Mouse (Mus musculus): ENCODE results near the gene Mief1. TPM values are rescaled to one million over a fixed set of nuclear protein-coding genes. Genes with fewer than 3 reads are reported as not detected.

The Mief1 gene
- polyA plus RNA-seq, 1 experiment from 2014 or later: 26.8 TPM

DNA sequence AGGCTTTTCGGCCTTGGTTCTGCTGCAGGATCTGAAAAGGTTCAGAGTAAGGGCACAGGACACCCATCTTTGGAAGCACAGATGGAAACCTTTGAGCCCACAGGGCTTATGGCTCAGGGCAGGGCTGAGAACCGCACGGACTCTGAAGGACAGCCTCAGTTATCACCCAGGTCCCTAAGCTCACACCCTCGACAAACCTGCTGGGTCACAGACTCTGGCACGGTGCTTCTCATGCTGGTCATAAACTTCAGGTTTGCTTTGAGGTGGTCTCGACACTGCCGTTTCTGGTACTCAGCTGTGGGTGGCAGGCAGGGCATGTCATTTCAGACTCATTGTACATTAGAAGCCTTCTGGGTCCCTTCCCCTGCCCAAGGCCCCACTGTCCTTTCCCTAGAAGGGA is 27.3 kb downstream of the Mief1 start:
- H3K4me2 ChIP-seq: no peak overlapping the region
- no peak overlapping the region for H3K9ac ChIP-seq (ENCODE audit: low read depth, low read length)
- peaks cover 14% of the 10 kb centered on the region for H3K36me3 ChIP-seq (ENCODE audit: control insufficient read depth, insufficient read depth, low read length)
- H3K27ac ChIP-seq (ENCODE audit: low read depth, low read length): no peak overlapping the region
- no peak overlapping the region for H3K4me3 ChIP-seq (ENCODE audit: low read depth, low read length)
- 79% methylated on average over 7 of the region's 7 CpGs for WGBS (ENCODE audit: insufficient replicate concordance)
- peaks cover 24% of the 10 kb centered on the region for H3K4me1 ChIP-seq (ENCODE audit: control insufficient read depth, insufficient read depth, low read length)
- ATAC-seq (replicated peaks; ENCODE audit: insufficient number of reproducible peaks, low FRiP score, low TSS enrichment): no peak
- no peaks in the 10 kb centered on the region for H3K9me3 ChIP-seq (replicated peaks; ENCODE audit: control insufficient read depth, low read length)
- H3K27me3 ChIP-seq (ENCODE audit: control insufficient read depth, insufficient read depth, low read length): no peaks in the 10 kb centered on the region

DNA sequence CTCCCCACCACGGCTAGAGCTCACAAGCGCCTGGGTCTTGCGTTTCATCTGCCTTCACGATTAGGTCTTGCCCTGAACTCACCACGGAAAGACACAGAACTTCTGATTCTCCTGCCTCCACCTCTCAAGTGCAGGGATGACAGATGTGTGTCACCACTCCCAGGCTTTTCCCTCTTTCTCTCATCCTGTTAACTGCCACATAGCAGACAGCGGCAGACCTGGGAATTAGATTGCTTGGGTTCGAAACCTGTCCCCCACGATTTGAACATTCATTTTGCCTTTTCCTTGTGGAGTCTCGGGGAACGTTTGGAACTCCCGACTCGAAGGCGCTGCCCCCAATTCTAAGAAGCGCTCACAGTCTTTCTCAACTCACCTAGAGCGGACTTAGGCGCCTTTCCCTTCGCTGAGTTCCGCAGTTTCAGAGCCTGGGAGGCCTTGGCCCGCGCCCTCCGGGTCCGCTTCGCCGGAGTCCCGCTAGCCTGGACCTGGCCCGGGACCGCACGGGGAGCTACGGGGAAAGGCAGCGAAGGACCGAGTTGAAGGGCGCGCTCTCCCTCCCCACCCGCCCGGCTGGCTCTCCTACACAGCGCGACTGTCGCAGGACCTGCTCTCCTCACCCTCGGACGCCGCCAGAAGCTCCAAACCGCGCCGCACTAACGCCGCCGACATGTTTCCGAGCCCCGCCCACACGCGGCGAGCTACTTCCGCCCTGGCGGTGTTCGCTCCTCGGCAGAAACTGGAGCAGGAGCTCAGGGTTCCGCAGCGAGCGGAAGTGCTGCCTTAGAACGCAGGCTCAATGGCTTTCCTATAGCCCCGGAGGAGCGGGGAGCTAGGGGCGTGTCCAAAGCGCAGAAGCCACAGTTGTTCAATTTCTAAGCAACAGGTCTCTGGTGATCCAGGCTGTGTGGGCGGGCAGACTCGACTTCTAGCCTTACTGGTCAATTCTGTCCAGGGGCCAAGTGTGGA is 30.1 kb downstream of the Mief1 start, which contains the start of gene Rps19bp1:
TSS of gene Rps19bp1 (minus strand) at position 706 of the 966 bp plus-strand sequence.
- Histone ChIP-seq H3K9ac (ENCODE audit: low read depth, low read length) (peak within 1 kb of the TSS; percentile 87), H3K4me1 (ENCODE audit: control insufficient read depth, insufficient read depth, low read length) (peaks cover 9% of the 10 kb centered on the region), H3K4me3 (ENCODE audit: low read depth, low read length) (peak within 1 kb of the TSS; percentile 96), H3K36me3 (ENCODE audit: control insufficient read depth, insufficient read depth, low read length) (no peaks in the 10 kb centered on the region), H3K4me2 (peak within 1 kb of the TSS; percentile 90), H3K27me3 (ENCODE audit: control insufficient read depth, insufficient read depth, low read length) (no peaks in the 10 kb centered on the region), H3K27ac (ENCODE audit: low read depth, low read length) (peak within 1 kb of the TSS; percentile 63), H3K9me3 (replicated peaks; ENCODE audit: control insufficient read depth, low read length) (no peaks in the 10 kb centered on the region)
- 1% methylated on average over 64 of the region's 66 CpGs for WGBS (ENCODE audit: insufficient replicate concordance)
- peak; percentile 80 for ATAC-seq (replicated peaks; ENCODE audit: insufficient number of reproducible peaks, low FRiP score, low TSS enrichment)

GRCm38 (mm10) chr15:80266281-80266680 is 32.5 kb downstream of the Mief1 start:
- ATAC-seq (replicated peaks; ENCODE audit: insufficient number of reproducible peaks, low FRiP score, low TSS enrichment): no peak
- H3K36me3 ChIP-seq (ENCODE audit: control insufficient read depth, insufficient read depth, low read length): no peaks in the 10 kb centered on the region
- 1% methylated on average over 2 of the region's 2 CpGs for WGBS (ENCODE audit: insufficient replicate concordance)

DNA sequence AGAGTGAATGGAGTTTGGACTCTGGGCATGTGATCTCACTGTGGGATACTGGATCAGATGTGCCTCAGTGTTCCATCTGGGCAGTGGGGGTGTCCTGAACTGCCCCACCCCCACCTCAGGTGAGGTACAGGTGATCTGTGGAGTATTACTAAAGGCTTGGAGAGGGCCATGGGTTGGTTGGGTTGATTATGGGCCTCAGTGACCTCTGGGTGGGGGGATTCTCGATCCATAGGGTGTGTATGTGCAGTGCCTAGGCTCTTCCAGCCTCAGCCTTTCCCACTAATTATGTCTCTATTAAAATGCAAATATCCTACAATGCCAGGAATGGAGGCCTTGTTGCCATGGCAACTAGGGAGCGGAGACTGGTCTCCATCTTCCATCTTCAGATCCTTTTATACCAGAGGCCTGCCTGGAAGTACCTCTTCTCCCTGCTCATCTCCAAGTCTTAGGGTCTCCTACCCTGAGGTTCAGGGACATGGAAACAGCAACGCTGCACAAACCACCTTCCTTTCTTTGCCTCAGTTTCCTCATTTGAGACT is 38.1 kb downstream of the Mief1 start:
- Histone ChIP-seq H3K4me3 (ENCODE audit: low read depth, low read length) (no peak overlapping the region), H3K27ac (ENCODE audit: low read depth, low read length) (no peak overlapping the region), H3K27me3 (ENCODE audit: control insufficient read depth, insufficient read depth, low read length) (0 out of 2 replicates have a peak, but pooled peaks cover 14% of the 10 kb centered on the region), H3K4me1 (ENCODE audit: control insufficient read depth, insufficient read depth, low read length) (no peaks in the 10 kb centered on the region), H3K4me2 (no peak overlapping the region), H3K36me3 (ENCODE audit: control insufficient read depth, insufficient read depth, low read length) (no peaks in the 10 kb centered on the region), H3K9ac (ENCODE audit: low read depth, low read length) (no peak overlapping the region), H3K9me3 (replicated peaks; ENCODE audit: control insufficient read depth, low read length) (no peaks in the 10 kb centered on the region)
- WGBS (ENCODE audit: insufficient replicate concordance): 67% methylated on average over 3 of the region's 3 CpGs
- ATAC-seq (replicated peaks; ENCODE audit: insufficient number of reproducible peaks, low FRiP score, low TSS enrichment): no peak

More at GRCm38 (mm10) chr15:80266281-80266680, 32.5 kb downstream of the Mief1 start:
- Histone ChIP-seq H3K4me3 (ENCODE audit: low read depth, low read length) (no peak overlapping the region), H3K9ac (ENCODE audit: low read depth, low read length) (no peak overlapping the region), H3K4me2 (no peak overlapping the region), H3K4me1 (ENCODE audit: control insufficient read depth, insufficient read depth, low read length) (peaks cover 9% of the 10 kb centered on the region), H3K27ac (ENCODE audit: low read depth, low read length) (no peak overlapping the region), H3K27me3 (ENCODE audit: control insufficient read depth, insufficient read depth, low read length) (no peaks in the 10 kb centered on the region), H3K9me3 (replicated peaks; ENCODE audit: control insufficient read depth, low read length) (no peaks in the 10 kb centered on the region)

DNA sequence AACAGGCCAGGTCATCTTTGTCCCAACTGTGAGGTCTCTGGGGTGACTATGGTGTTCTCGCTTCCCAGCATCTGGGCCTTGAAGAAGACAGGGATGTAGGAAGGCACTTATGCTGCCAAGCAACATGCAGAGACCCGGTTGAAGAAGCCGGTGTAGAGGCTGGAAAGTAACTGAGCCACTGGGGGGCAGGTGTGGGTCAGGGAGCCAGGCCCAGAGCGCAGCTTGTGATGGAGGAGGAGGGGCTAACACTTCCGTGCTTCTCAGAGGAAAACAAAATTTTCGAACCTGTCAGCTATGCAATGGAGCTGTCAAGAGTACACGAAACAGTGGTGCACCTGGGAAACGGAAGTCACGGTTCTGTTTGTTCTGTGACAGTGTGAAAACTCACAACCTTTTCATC is 43.3 kb downstream of the Mief1 start:
- WGBS (ENCODE audit: insufficient replicate concordance): 40% methylated on average over 9 of the region's 9 CpGs
- Histone ChIP-seq H3K9me3 (replicated peaks; ENCODE audit: control insufficient read depth, low read length) (no peaks in the 10 kb centered on the region), H3K27ac (ENCODE audit: low read depth, low read length) (no peak overlapping the region), H3K4me3 (ENCODE audit: low read depth, low read length) (no peak overlapping the region), H3K9ac (ENCODE audit: low read depth, low read length) (no peak overlapping the region), H3K4me1 (ENCODE audit: control insufficient read depth, insufficient read depth, low read length) (no peaks in the 10 kb centered on the region), H3K36me3 (ENCODE audit: control insufficient read depth, insufficient read depth, low read length) (no peaks in the 10 kb centered on the region), H3K4me2 (no peak overlapping the region), H3K27me3 (ENCODE audit: control insufficient read depth, insufficient read depth, low read length) (peaks cover 16% of the 10 kb centered on the region; the same call in 1 of the 2 replicates)
- no peak for ATAC-seq (replicated peaks; ENCODE audit: insufficient number of reproducible peaks, low FRiP score, low TSS enrichment)

- no peak overlapping the region for H3K4me3 ChIP-seq (ENCODE audit: low read depth, low read length)
- H3K4me1 ChIP-seq (ENCODE audit: control insufficient read depth, insufficient read depth, low read length): no peaks in the 10 kb centered on the region
- WGBS (ENCODE audit: insufficient replicate concordance): 0% methylated on average over 6 of the region's 6 CpGs
- no peak overlapping the region for H3K4me2 ChIP-seq
- H3K9me3 ChIP-seq (replicated peaks; ENCODE audit: control insufficient read depth, low read length): no peaks in the 10 kb centered on the region
- no peak for ATAC-seq (replicated peaks; ENCODE audit: insufficient number of reproducible peaks, low FRiP score, low TSS enrichment)
- H3K36me3 ChIP-seq (ENCODE audit: control insufficient read depth, insufficient read depth, low read length): no peaks in the 10 kb centered on the region
- H3K27me3 ChIP-seq (ENCODE audit: control insufficient read depth, insufficient read depth, low read length): peaks cover 15% of the 10 kb centered on the region
- H3K27ac ChIP-seq (ENCODE audit: low read depth, low read length): no peak overlapping the region
- H3K9ac ChIP-seq (ENCODE audit: low read depth, low read length): no peak overlapping the region
Measured at GRCm38 (mm10) chr15:80277625-80278024, 43.8 kb downstream of the Mief1 start.

DNA sequence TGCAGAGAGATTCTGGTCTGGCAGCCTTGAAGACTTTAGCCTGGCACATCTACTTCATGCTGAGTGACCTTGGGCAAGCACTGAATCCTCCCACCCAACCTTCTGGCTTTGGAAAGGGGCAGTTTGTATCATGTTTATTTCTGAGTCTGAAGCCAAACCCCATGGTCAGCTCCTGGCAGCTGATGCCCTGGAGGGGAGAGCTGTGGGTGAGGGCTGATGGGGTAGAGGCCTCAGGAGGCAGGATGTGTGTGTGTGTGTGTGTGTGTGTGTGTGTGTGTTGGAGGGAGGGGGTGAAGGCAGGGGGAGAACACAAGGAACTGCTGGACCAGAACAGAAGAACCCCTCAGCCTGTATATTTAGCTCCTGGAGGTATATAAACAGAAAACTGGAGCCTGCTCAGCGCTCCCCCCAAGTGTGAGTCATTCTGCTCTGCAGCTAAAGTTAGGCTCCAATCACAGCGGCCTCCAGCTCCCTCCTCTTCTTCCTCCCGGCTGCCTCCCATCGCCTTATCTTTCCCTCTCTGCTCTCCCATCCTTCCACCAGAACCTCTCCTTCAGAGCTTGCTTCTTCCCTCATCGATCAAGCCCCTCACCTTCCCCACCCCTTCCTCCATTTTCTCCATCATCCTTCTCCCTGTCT is 44.4 kb downstream of the Mief1 start:
- Histone ChIP-seq H3K4me1 (ENCODE audit: control insufficient read depth, insufficient read depth, low read length) (no peaks in the 10 kb centered on the region), H3K9ac (ENCODE audit: low read depth, low read length) (no peak overlapping the region), H3K27ac (ENCODE audit: low read depth, low read length) (no peak overlapping the region), H3K4me3 (ENCODE audit: low read depth, low read length) (no peak overlapping the region), H3K36me3 (ENCODE audit: control insufficient read depth, insufficient read depth, low read length) (no peaks in the 10 kb centered on the region), H3K4me2 (no peak overlapping the region), H3K9me3 (replicated peaks; ENCODE audit: control insufficient read depth, low read length) (no peaks in the 10 kb centered on the region), H3K27me3 (ENCODE audit: control insufficient read depth, insufficient read depth, low read length) (peaks cover 17% of the 10 kb centered on the region)
- ATAC-seq (replicated peaks; ENCODE audit: insufficient number of reproducible peaks, low FRiP score, low TSS enrichment): no peak
- 42% methylated on average over 5 of the region's 5 CpGs for WGBS (ENCODE audit: insufficient replicate concordance)

GRCm38 (mm10) chr15:80279053-80279452 is 45.2 kb downstream of the Mief1 start:
- peaks cover 19% of the 10 kb centered on the region for H3K27me3 ChIP-seq (ENCODE audit: control insufficient read depth, insufficient read depth, low read length)
- H3K9me3 ChIP-seq (replicated peaks; ENCODE audit: control insufficient read depth, low read length): no peaks in the 10 kb centered on the region
- no peaks in the 10 kb centered on the region for H3K36me3 ChIP-seq (ENCODE audit: control insufficient read depth, insufficient read depth, low read length)
- no peak for ATAC-seq (replicated peaks; ENCODE audit: insufficient number of reproducible peaks, low FRiP score, low TSS enrichment)
- H3K4me3 ChIP-seq (ENCODE audit: low read depth, low read length): no peak overlapping the region
- no peak overlapping the region for H3K4me2 ChIP-seq
- 60% methylated on average over 2 of the region's 2 CpGs for WGBS (ENCODE audit: insufficient replicate concordance)
- no peak overlapping the region for H3K27ac ChIP-seq (ENCODE audit: low read depth, low read length)
- H3K9ac ChIP-seq (ENCODE audit: low read depth, low read length): no peak overlapping the region
- no peaks in the 10 kb centered on the region for H3K4me1 ChIP-seq (ENCODE audit: control insufficient read depth, insufficient read depth, low read length)
